Mouse (Mus musculus): Measurements from ENCODE around the gene Dnah2.
A peak's percentile ranks its signal among the peaks of the same experiment; 100 is the strongest.

DNA sequence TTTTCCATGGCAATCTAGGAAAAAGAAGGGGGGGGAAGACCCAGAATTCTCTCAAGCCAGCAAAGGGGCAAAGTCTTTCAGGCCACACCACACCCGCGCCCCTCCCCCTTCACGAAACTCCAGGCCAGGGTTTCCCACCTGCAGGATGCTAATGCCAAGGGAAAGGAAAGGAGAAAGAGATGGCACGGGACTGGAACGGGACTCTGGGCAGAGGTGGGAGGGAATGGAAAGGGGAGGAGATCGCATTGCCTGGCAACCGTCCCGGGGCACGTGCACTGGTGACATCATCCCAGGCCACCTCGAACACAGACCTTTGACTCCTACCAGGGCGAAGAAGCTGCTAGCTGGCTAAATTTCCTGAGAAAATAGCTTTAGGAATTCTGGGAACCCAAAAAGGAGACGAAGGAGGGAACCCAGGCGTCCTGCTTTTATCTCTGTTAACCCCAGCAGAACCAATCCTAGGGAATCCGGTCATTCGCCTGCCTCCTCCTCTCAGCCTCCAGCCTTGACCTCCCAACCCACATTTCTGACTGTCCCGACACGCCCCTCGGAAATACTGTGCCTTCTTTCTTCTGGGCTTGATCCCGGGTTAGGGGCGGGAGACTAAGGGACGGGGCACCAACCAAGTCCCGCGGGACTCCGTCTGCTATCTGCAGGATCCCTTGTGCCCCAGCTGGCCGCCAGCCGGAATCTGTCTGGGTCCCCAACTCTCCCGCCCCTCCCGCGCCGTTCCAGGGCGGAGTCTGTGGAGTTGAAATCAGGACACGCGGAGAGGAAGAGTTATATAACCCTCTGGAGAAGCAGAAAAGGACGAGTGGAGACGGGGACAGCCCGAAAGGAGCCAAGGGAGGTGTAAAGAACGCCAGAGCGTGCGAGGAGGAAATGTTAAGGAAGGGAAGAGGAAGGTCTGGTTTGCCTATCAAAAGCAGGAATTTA lies 131.2 kb downstream of the Dnah2 start:
- peak; percentile 91; the same call in 1 of the 2 replicates for TF ChIP-seq POLR2A (IDR thresholded peaks at IDR 0.05; ENCODE audit: borderline replicate concordance, extremely low read depth, low read depth, low read length)
- no peak for TF ChIP-seq CTCF (IDR thresholded peaks at IDR 0.05; ENCODE audit: insufficient read depth, low read length)
